Mouse (Mus musculus): ENCODE data around the gene Rbfox3. TPM values are rescaled to one million over a fixed set of nuclear protein-coding genes. Genes with fewer than 3 reads are reported as not detected.

The Rbfox3 gene
- polyA plus RNA-seq, 1 experiment from 2014 or later, result 1.5 TPM

DNA sequence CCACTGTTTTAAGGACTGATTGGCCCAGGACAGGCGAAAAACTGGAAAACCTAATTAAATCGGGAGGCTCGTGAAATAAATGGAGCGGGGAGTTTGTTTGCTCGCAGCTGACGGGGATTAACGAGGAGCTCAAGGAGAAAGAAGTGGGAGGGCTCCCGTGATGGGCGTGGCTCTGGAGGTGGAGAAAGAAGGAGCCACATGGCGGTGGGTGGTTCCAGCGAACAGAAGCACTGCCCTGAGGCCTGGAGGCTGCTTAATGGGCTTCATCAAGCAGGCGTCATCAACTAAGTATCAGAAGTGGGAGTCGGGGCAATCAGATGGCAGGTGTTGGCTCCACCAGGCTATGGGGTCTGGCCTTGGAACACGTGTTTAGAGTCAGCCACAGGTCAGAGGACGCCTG, 166.6 kb downstream of the Rbfox3 start:
- peak overlapping the region; percentile 57 for H3K4me2 ChIP-seq (replicated peaks)
- peaks cover 27% of the 10 kb centered on the region for H3K27me3 ChIP-seq (replicated peaks)
- peak overlapping the region; percentile 16 for H3K4me3 ChIP-seq (replicated peaks)
- no peak overlapping the region for H3K27ac ChIP-seq
- 2% methylated on average over 15 of the region's 15 CpGs for WGBS
- H3K9ac ChIP-seq, result no peak overlapping the region
- H3K36me3 ChIP-seq, result no peaks in the 10 kb centered on the region
- peak; percentile 79 for ATAC-seq
- peaks cover 13% of the 10 kb centered on the region; the same call in 1 of the 2 replicates for H3K4me1 ChIP-seq (replicated peaks)
- no peaks in the 10 kb centered on the region for H3K9me3 ChIP-seq

DNA sequence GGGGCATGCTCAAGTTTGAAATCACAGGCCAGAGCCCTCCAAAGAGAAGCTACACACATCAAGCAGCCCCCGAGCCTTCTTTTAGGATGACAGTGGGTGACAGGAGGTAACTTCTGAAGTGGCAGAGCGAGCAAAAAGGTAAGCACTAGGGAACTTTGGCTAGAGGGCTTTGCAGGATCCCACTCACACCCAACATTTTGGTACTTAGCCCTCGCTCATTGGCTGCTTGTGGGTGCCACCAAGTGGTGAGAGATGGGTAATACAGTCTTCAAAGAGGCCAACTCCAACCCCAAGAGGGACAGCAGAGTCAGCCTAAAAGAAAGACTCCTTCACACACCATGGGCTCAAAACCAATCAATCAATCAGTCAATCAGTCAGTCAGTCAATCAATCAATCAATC, 168.6 kb downstream of the Rbfox3 start:
- no peaks in the 10 kb centered on the region for H3K9me3 ChIP-seq

DNA sequence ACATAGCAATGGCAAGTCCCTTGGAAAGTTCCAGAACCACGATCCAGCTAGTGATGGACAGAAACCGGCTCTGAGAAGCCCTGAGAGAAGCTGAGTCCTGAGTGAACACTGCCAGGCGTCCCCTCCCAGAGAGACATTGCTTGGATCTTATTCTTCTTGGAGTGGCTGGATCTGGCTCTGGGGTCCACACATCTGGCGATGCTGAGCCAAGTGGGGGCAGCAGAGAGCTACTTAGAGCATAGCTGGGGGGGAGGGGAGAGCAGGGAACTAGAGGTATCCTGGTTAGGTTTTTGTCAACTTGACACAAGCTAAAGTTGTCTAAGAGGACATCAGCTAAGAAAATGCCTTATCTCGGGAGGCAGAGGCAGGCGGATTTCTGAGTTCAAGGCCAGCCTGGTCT, 170.1 kb downstream of the Rbfox3 start:
- no peak for ATAC-seq
- WGBS, result 30% methylated on average over 6 of the region's 6 CpGs
- Histone ChIP-seq H3K9ac (no peak overlapping the region), H3K4me2 (replicated peaks) (no peak overlapping the region), H3K27ac (no peak overlapping the region), H3K4me3 (replicated peaks) (no peak overlapping the region), H3K36me3 (no peaks in the 10 kb centered on the region), H3K4me1 (replicated peaks) (peaks cover 20% of the 10 kb centered on the region), H3K27me3 (replicated peaks) (peaks cover 32% of the 10 kb centered on the region), H3K9me3 (no peaks in the 10 kb centered on the region)

More for the DNA sequence above, 168.6 kb downstream of the Rbfox3 start:
- Histone ChIP-seq H3K36me3 (no peaks in the 10 kb centered on the region), H3K4me1 (replicated peaks) (peaks cover 20% of the 10 kb centered on the region), H3K9ac (no peak overlapping the region), H3K4me3 (replicated peaks) (no peak overlapping the region), H3K4me2 (replicated peaks) (no peak overlapping the region), H3K27ac (no peak overlapping the region), H3K27me3 (replicated peaks) (peaks cover 32% of the 10 kb centered on the region)
- ATAC-seq, result no peak
- WGBS, result 18% methylated on average over 3 of the region's 3 CpGs

DNA sequence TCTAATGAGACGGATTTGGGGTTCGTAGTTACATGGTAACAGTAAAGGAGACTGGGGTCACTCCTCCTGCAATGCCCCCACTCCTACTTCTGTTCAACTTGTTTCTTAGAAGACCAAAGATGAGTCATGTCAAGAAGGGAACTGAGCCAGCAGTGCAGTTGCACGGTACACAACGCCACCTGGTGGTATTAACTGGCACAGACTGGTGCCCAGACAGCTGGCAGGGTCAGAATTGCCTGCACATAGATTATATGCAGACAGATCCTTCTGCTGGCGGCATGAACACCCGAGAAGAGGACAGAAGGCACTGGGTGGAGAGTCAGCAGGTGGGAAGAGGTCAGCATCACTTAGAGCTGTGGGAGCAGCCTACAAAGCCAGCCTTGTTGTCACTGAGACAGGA, 171.4 kb downstream of the Rbfox3 start:
- ATAC-seq, result no peak
- Histone ChIP-seq H3K4me2 (replicated peaks) (no peak overlapping the region), H3K9me3 (no peaks in the 10 kb centered on the region), H3K9ac (no peak overlapping the region), H3K27me3 (replicated peaks) (peaks cover 19% of the 10 kb centered on the region), H3K27ac (no peak overlapping the region), H3K36me3 (no peaks in the 10 kb centered on the region), H3K4me1 (replicated peaks) (peaks cover 17% of the 10 kb centered on the region), H3K4me3 (replicated peaks) (no peak overlapping the region)
- 18% methylated on average over 6 of the region's 6 CpGs for WGBS

DNA sequence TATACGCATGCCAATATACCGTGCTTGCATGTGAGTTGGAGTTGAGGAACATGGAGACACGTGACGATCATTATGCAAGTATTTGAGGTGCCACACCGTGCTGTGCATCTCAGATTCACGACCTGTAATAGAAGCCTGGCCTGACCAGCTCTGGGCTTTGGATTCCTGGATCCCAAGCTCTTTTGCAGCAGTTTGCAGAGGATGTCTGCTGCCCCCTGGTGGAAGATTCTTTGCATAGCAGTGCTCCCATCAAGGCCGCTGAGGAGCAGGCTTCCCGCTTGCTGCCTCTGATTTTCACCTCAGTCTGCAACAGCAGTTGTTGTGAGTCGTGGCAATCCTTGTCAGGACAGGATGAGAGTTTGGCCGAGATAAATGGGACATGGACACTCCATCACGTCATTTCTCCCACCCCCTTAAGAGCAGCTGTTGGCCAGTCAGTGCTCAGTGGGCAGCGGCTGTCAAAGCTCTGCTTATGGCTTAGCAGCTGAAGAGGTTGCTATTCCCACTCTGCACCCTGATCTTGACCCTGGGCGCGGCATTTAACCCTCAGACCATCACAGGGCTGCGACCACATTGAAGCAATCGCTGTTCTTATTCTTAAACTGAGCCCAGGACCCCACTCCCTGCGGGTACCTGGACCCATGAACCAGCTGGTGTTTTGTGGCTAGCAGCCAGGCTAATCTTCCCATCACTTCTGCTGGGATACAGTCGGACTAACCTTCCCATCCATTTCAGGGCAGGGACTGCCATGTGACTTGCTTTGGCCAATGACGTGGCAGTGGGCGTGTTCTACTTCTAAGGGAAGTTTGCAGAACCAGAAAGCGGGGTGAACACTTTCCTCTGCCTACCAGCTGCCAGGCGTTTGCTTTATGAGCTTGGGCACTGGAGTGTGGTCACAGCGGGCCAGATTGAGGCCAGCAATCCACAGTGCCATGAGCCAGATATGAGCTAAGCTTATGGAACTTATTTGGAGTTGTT, 172.3 kb downstream of the Rbfox3 start:
- Histone ChIP-seq H3K27ac (no peak overlapping the region), H3K4me3 (replicated peaks) (no peak overlapping the region), H3K9me3 (no peaks in the 10 kb centered on the region), H3K4me2 (replicated peaks) (0 out of 2 replicates have a peak overlapping the region, but pooled peaks have one; percentile 22), H3K4me1 (replicated peaks) (peaks cover 8% of the 10 kb centered on the region), H3K9ac (no peak overlapping the region), H3K27me3 (replicated peaks) (peaks cover 13% of the 10 kb centered on the region), H3K36me3 (no peaks in the 10 kb centered on the region)
- ATAC-seq, result peak; percentile 35
- WGBS, result 9% methylated on average over 23 of the region's 23 CpGs

DNA sequence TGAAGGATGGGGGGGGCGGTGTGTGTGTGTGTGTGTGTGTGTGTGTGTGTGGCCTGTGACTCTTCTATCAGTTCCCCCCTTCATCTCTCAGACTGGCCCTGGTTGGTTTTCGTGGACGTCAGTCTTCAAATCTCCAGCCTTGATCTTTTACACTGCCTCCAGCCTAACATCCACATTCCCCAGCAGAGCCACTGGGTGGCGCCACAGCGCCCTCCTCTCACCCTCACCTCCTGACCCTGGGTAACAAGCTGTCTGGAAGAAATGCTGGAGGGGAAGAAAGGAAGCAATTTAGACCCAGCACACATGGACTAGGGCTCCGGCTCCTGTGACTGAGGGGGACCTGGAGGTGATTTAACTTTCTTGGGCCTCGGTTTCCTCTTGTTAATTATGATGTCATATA, 173.1 kb downstream of the Rbfox3 start:
- Histone ChIP-seq H3K9ac (no peak overlapping the region), H3K27ac (no peak overlapping the region), H3K9me3 (no peaks in the 10 kb centered on the region), H3K36me3 (no peaks in the 10 kb centered on the region), H3K4me1 (replicated peaks) (peaks cover 7% of the 10 kb centered on the region), H3K4me2 (replicated peaks) (no peak overlapping the region), H3K4me3 (replicated peaks) (no peak overlapping the region), H3K27me3 (replicated peaks) (peaks cover 6% of the 10 kb centered on the region)
- ATAC-seq, result no peak
- whole genome bisulfite sequencing, result 43% methylated on average over 7 of the region's 7 CpGs

GRCm38 (mm10) chr11:118737821-118738220, 173.6 kb downstream of the Rbfox3 start:
- Histone ChIP-seq H3K4me3 (replicated peaks) (no peak overlapping the region), H3K36me3 (no peaks in the 10 kb centered on the region), H3K4me2 (replicated peaks) (no peak overlapping the region), H3K9ac (no peak overlapping the region), H3K9me3 (no peaks in the 10 kb centered on the region), H3K27ac (no peak overlapping the region), H3K27me3 (replicated peaks) (peaks cover 5% of the 10 kb centered on the region), H3K4me1 (replicated peaks) (peaks cover 7% of the 10 kb centered on the region)
- no peak for ATAC-seq
- WGBS, result 58% methylated on average over 3 of the region's 3 CpGs

GRCm38 (mm10) chr11:118736993-118737392, 174.4 kb downstream of the Rbfox3 start:
- no peak overlapping the region for H3K4me2 ChIP-seq (replicated peaks)
- H3K9ac ChIP-seq, result no peak overlapping the region
- H3K27me3 ChIP-seq (replicated peaks), result peaks cover 5% of the 10 kb centered on the region
- no peaks in the 10 kb centered on the region for H3K36me3 ChIP-seq
- H3K27ac ChIP-seq, result no peak overlapping the region
- no peak for ATAC-seq
- no peak overlapping the region for H3K4me3 ChIP-seq (replicated peaks)
- 72% methylated on average over 4 of the region's 4 CpGs for WGBS
- peaks cover 7% of the 10 kb centered on the region for H3K4me1 ChIP-seq (replicated peaks)
- no peaks in the 10 kb centered on the region for H3K9me3 ChIP-seq

DNA sequence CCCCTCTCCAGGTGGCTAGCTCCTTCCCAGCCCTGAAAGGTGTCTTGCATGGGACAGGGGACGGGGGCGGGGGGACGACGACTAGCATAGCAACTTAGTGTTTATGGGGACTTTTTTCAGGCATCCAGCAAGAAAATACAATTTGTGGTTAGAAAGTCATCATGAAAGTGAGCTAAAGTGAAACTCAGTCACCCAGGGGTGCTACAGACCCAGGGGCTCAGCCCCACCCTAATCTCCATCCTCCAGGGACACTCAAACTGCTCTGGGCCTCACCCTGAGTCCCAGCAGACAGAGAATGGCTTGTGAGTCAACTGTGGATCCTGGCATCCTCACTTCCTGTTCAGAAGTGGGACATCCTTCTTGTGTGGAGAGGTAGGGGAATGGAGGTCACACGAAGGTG, 179.7 kb downstream of the Rbfox3 start:
- Histone ChIP-seq H3K27ac (no peak overlapping the region), H3K4me2 (replicated peaks) (no peak overlapping the region), H3K36me3 (no peaks in the 10 kb centered on the region), H3K9ac (no peak overlapping the region), H3K27me3 (replicated peaks) (no peaks in the 10 kb centered on the region), H3K9me3 (no peaks in the 10 kb centered on the region), H3K4me3 (replicated peaks) (no peak overlapping the region), H3K4me1 (replicated peaks) (peaks cover 24% of the 10 kb centered on the region)
- 76% methylated on average over 5 of the region's 5 CpGs for WGBS
- ATAC-seq, result no peak

- Histone ChIP-seq H3K9ac (no peak overlapping the region), H3K27ac (no peak overlapping the region), H3K4me1 (replicated peaks) (peaks cover 28% of the 10 kb centered on the region), H3K9me3 (no peaks in the 10 kb centered on the region), H3K36me3 (no peaks in the 10 kb centered on the region), H3K27me3 (replicated peaks) (no peaks in the 10 kb centered on the region), H3K4me2 (replicated peaks) (no peak overlapping the region), H3K4me3 (replicated peaks) (no peak overlapping the region)
- no peak for ATAC-seq
- WGBS, result 30% methylated on average over 8 of the region's 8 CpGs
Observed at GRCm38 (mm10) chr11:118729373-118729772, 182.0 kb downstream of the Rbfox3 start.

- no peak overlapping the region for H3K4me3 ChIP-seq (replicated peaks)
- no peaks in the 10 kb centered on the region for H3K9me3 ChIP-seq
- no peaks in the 10 kb centered on the region for H3K36me3 ChIP-seq
- peaks cover 28% of the 10 kb centered on the region for H3K4me1 ChIP-seq (replicated peaks)
- H3K27me3 ChIP-seq (replicated peaks), result no peaks in the 10 kb centered on the region
- H3K4me2 ChIP-seq (replicated peaks), result no peak overlapping the region
- ATAC-seq, result no peak
- 68% methylated on average over 12 of the region's 12 CpGs for WGBS
- no peak overlapping the region for H3K27ac ChIP-seq
- no peak overlapping the region for H3K9ac ChIP-seq
Observed at GRCm38 (mm10) chr11:118728797-118729196, 182.6 kb downstream of the Rbfox3 start.

DNA sequence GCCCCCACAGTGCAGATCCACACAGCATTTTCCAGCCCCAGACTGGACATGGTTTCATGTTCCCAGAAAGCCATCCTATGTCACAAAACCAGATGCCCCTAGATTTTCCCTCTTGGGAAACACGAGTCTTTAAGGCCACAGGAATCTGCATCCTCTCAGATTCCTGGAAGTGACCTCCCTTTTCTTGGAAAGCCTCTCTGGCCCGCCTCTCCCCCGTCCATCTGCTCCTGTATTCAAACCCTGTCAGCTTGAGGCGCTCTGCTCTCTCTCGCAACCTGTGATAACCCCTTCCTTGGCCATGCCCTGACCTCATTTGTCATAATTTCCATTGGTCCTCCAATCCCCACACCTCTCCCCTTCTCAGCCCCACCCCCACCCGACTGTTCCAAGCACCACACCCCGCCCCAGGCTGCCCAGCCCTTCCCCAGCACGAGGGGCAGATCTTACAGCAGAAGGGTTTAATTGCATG, 183.3 kb downstream of the Rbfox3 start:
- H3K4me2 ChIP-seq (replicated peaks), result no peak overlapping the region
- H3K36me3 ChIP-seq, result no peaks in the 10 kb centered on the region
- ATAC-seq, result 0 out of 2 replicates have a peak, but pooled peaks have one; percentile 10
- no peak overlapping the region for H3K9ac ChIP-seq
- no peak overlapping the region for H3K27ac ChIP-seq
- 16% methylated on average over 8 of the region's 8 CpGs for WGBS
- H3K4me3 ChIP-seq (replicated peaks), result no peak overlapping the region
- H3K9me3 ChIP-seq, result no peaks in the 10 kb centered on the region
- peaks cover 28% of the 10 kb centered on the region for H3K4me1 ChIP-seq (replicated peaks)
- H3K27me3 ChIP-seq (replicated peaks), result no peaks in the 10 kb centered on the region

DNA sequence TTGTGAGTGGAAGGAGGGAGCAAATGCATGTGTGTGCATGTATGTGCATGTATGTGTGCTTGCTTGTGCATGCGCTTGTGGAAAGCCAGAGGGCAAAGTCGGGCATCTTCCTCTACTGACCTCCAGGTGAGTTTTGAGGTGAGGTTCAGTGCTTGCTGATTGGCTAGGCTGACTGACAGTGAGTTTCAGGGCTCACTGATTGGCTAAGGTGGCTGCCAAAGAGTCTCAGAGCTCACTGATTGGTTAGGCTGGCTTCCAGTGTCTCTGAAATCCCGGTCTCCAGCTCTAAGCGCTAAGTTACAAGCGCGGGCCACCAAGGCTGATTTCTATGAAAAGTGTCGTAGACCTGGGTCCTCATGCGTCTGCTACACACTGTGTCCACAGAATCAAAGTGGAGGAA, 185.0 kb downstream of the Rbfox3 start:
- H3K9me3 ChIP-seq, result no peaks in the 10 kb centered on the region
- H3K27me3 ChIP-seq (replicated peaks), result no peaks in the 10 kb centered on the region
- no peak overlapping the region for H3K4me2 ChIP-seq (replicated peaks)
- H3K27ac ChIP-seq, result no peak overlapping the region
- peaks cover 34% of the 10 kb centered on the region for H3K4me1 ChIP-seq (replicated peaks)
- H3K4me3 ChIP-seq (replicated peaks), result no peak overlapping the region
- H3K9ac ChIP-seq, result no peak overlapping the region
- H3K36me3 ChIP-seq, result no peaks in the 10 kb centered on the region
- 77% methylated on average over 8 of the region's 8 CpGs for WGBS
- no peak for ATAC-seq
